Mouse (Mus musculus): ENCODE measurements around the gene Pold2. TPM values are rescaled to one million over a fixed set of nuclear protein-coding genes. Genes with fewer than 3 reads are reported as not detected.
"Not testable (repeated sequence)": the region's sequence is repeated elsewhere in the genome, so short reads cannot be mapped to it uniquely, and the experiment has no call there.

The Pold2 gene
- polyA plus RNA-seq, 1 experiment from 2014 or later = 64.5 TPM

DNA sequence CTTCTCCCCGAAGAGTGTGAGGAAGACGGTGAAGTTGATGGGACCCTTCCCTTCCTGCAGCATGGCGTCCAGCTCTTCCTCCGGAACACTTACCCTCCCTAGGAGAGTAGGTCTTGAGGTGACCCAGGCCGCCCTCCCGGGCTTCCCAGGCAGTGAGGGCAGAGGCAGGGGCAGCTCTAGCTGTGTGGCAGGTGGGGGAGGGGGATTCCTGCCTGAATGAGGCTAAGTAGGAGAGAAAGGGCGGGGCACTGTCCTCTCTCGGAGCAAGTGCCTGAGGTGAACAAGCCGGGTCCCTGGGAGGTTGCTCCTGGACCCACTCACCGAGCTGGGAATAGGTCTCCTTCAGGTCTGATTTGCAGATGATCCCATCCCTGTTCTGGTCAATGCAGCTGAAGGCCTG is 19.7 kb upstream of the Pold2 start:
- Histone ChIP-seq H3K4me3 (replicated peaks) (no peak overlapping the region), H3K9ac (replicated peaks) (no peak overlapping the region), H3K27me3 (replicated peaks) (peaks cover 7% of the 10 kb centered on the region; the same call in 1 of the 2 replicates), H3K4me2 (no peak overlapping the region), H3K36me3 (no peaks in the 10 kb centered on the region), H3K9me3 (replicated peaks) (no peaks in the 10 kb centered on the region), H3K4me1 (peaks cover 26% of the 10 kb centered on the region), H3K27ac (replicated peaks) (no peak overlapping the region)
- ATAC-seq (ENCODE audit: low FRiP score) = no peak
- 16% methylated on average over 10 of the region's 10 CpGs for WGBS

DNA sequence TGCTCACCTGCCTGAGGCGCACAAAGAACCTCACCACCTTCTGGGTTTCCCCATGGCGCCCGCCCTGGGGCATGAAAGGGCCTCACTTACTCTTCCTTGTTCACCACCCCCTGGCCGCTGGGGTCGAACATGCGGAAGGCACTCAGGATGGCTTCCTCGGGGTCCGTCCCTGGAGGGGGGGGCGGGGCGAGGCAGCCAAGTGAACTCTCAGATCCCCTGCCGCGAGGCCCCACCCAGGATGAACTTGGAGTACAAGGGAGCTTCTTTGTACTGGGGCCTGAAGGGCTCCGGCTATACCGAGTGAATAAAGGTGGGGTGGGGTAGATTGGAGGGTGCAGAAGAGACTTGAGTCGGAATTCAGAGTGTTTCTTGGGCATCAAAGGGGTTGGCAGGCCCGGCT is 19.1 kb upstream of the Pold2 start:
- H3K4me3 ChIP-seq (replicated peaks) = no peak overlapping the region
- 21% methylated on average over 16 of the region's 16 CpGs for WGBS
- peaks cover 7% of the 10 kb centered on the region; the same call in 1 of the 2 replicates for H3K27me3 ChIP-seq (replicated peaks)
- H3K4me2 ChIP-seq = no peak overlapping the region
- no peak overlapping the region for H3K27ac ChIP-seq (replicated peaks)
- H3K9ac ChIP-seq (replicated peaks) = no peak overlapping the region
- no peak for ATAC-seq (ENCODE audit: low FRiP score)
- no peaks in the 10 kb centered on the region for H3K9me3 ChIP-seq (replicated peaks)
- H3K4me1 ChIP-seq = peaks cover 25% of the 10 kb centered on the region
- no peaks in the 10 kb centered on the region for H3K36me3 ChIP-seq

DNA sequence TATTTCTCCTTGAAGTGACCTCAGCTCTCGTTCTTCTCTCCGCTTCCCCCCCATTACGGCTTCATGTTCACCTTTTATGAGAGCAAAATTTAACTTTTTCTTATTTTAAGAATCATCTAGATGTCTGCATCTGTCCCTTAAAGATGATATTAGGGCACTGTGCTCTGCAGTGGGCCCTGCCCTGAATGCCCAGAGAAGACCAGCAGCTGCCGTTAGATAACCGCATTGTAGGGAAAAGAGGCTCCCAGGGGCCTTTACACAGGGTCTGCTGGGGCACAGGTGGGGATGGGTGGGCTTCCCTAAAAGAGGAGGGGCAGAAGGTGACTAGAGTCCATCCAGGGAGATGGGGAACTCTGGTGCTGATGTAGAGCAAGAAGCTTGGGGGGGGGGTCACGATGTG is 15.7 kb upstream of the Pold2 start:
- 54% methylated on average over 6 of the region's 6 CpGs for WGBS
- Histone ChIP-seq H3K27me3 (replicated peaks) (peaks cover 7% of the 10 kb centered on the region; the same call in 1 of the 2 replicates), H3K4me2 (no peak overlapping the region), H3K36me3 (no peaks in the 10 kb centered on the region), H3K9me3 (replicated peaks) (no peaks in the 10 kb centered on the region), H3K4me1 (peaks cover 25% of the 10 kb centered on the region), H3K4me3 (replicated peaks) (no peak overlapping the region), H3K27ac (replicated peaks) (no peak overlapping the region), H3K9ac (replicated peaks) (no peak overlapping the region)
- ATAC-seq (ENCODE audit: low FRiP score) = no peak

DNA sequence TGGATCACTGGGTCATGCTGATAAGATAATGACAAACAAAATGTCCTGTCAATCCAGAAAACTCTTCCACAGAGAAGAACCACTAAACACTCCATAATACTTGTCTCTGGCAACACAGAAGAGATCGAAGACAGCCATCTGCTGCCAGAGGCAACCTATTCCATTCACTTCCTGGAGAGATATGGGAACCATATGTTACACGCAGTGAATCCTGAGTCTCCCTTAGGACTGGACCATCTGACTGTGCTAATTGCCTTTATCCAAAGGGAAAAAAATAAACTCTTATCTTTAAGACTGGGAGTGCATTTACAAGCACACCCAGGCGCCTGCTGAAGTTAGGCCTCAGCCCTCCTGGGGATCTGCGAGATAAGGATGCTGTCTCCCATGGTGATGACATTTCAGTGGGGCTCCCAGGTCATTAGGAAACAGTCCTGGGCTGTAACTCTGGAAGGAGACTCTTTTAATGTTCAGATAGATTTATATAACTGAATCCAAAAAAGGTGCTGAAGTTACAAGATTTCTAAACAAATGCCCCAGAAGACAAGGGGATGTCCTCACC is 14.8 kb upstream of the Pold2 start:
- Histone ChIP-seq H3K27me3 (replicated peaks) (peaks cover 2% of the 10 kb centered on the region; the same call in 1 of the 2 replicates), H3K27ac (replicated peaks) (peak overlapping the region; percentile 6; the same call in 1 of the 2 replicates), H3K9ac (replicated peaks) (no peak overlapping the region), H3K4me1 (peaks cover 27% of the 10 kb centered on the region), H3K9me3 (replicated peaks) (no peaks in the 10 kb centered on the region), H3K36me3 (no peaks in the 10 kb centered on the region), H3K4me2 (no peak overlapping the region), H3K4me3 (replicated peaks) (no peak overlapping the region)
- ATAC-seq (ENCODE audit: low FRiP score) = no peak
- WGBS = 39% methylated on average over 4 of the region's 4 CpGs

DNA sequence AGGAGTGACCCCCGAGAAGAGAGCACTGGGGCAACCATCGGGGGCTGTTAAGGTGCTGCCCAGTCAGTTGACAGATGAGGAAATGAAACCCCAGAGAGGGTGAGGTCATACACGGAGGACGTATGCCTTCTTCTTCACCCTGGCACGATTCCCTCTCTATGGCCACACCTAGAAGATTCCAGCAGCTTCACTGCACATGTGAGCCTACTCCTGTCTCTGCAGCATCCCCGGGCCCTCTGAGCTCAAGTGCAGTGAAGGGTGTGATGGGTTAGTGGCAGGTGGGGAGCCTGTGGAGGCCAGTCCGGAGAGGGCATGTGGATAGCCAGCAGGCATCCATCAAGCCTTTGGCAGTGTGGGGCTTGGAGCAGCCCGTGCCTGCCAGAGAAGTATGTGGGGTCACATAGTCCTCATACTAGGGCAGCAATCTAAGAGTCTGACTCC is 14.1 kb upstream of the Pold2 start:
- Histone ChIP-seq H3K4me2 (no peak overlapping the region), H3K9ac (replicated peaks) (no peak overlapping the region), H3K27me3 (replicated peaks) (no peaks in the 10 kb centered on the region), H3K27ac (replicated peaks) (peak overlapping the region; percentile 6; the same call in 1 of the 2 replicates), H3K9me3 (replicated peaks) (no peaks in the 10 kb centered on the region), H3K4me3 (replicated peaks) (no peak overlapping the region), H3K36me3 (no peaks in the 10 kb centered on the region), H3K4me1 (peaks cover 30% of the 10 kb centered on the region)
- 56% methylated on average over 8 of the region's 8 CpGs for WGBS
- no peak for ATAC-seq (ENCODE audit: low FRiP score)

DNA sequence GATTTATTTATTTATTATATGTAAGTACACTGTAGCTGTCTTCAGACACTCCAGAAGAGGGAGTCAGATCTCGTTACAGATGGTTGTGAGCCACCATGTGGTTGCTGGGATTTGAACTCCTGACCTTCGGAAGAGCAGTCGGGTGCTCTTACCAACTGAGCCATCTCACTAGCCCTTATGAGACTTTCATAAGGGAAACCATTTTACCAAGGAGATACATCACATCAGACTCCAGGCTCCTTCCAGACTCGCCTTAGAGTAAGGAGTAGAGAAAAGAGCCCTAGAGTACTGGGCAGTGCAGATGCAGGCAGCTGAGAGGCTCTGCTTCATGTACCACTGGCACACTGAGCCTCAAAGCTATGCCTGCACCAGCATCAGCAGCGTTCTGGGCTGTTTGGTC is 10.5 kb upstream of the Pold2 start:
- not testable (repeated sequence) for H3K4me3 ChIP-seq (replicated peaks); H3K9ac ChIP-seq (replicated peaks); ATAC-seq (ENCODE audit: low FRiP score); H3K4me2 ChIP-seq; H3K36me3 ChIP-seq; H3K9me3 ChIP-seq (replicated peaks); H3K27me3 ChIP-seq (replicated peaks)
- 0 out of 2 replicates have a peak overlapping the region, but pooled peaks have one; percentile 37 for H3K27ac ChIP-seq (replicated peaks)
- WGBS = 63% methylated on average over 5 of the region's 5 CpGs
- peaks cover 31% of the 10 kb centered on the region for H3K4me1 ChIP-seq

DNA sequence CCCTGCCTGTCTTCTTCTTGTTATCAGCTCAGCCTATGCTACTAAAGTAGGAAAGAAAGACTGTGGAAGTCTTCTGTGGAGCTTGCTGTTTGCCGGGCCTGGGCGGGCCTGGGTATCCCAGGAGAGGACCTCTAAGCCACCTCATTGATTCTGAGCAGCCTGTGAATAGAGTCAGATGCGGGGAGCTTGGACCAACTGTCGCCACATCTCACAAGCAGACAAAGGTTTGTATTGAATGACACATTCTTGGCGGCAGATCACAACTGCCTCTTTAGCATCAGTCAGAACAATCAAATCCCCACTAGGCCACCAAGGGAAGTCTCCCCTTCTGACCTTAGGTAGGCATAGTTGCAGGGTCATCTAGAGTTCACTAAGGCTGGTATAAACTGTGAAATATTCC is 9.2 kb upstream of the Pold2 start:
- H3K9me3 ChIP-seq (replicated peaks) = no peaks in the 10 kb centered on the region
- H3K9ac ChIP-seq (replicated peaks) = no peak overlapping the region
- ATAC-seq (ENCODE audit: low FRiP score) = no peak
- H3K27ac ChIP-seq (replicated peaks) = no peak overlapping the region
- H3K4me1 ChIP-seq = peaks cover 24% of the 10 kb centered on the region
- H3K4me2 ChIP-seq = no peak overlapping the region
- H3K4me3 ChIP-seq (replicated peaks) = no peak overlapping the region
- no peaks in the 10 kb centered on the region for H3K36me3 ChIP-seq
- 21% methylated on average over 5 of the region's 5 CpGs for WGBS
- no peaks in the 10 kb centered on the region for H3K27me3 ChIP-seq (replicated peaks)

DNA sequence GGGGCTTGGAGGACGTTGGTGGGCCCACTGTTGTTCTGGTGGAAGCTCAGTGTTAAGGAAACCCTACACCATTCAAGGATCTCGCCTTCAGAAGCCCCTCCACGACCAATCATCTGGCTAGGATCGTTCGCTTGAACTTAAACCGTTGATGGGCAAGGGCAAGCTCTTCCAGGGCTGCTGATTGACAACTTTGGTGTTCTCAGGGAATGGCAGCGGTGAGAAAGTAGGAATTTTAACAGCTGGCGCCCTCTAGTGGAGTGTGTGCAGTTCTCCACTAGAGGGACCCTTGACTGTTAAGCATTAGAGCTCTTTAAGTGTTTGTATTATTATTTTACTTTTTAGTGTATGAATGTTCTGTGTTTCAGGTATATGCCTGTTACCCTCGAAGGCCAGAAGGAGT is 8.1 kb upstream of the Pold2 start:
- Histone ChIP-seq H3K4me1 (peaks cover 14% of the 10 kb centered on the region), H3K9me3 (replicated peaks) (no peaks in the 10 kb centered on the region), H3K27me3 (replicated peaks) (no peaks in the 10 kb centered on the region), H3K4me2 (no peak overlapping the region), H3K9ac (replicated peaks) (no peak overlapping the region), H3K4me3 (replicated peaks) (no peak overlapping the region), H3K36me3 (no peaks in the 10 kb centered on the region), H3K27ac (replicated peaks) (no peak overlapping the region)
- WGBS = 18% methylated on average over 9 of the region's 9 CpGs
- no peak for ATAC-seq (ENCODE audit: low FRiP score)

DNA sequence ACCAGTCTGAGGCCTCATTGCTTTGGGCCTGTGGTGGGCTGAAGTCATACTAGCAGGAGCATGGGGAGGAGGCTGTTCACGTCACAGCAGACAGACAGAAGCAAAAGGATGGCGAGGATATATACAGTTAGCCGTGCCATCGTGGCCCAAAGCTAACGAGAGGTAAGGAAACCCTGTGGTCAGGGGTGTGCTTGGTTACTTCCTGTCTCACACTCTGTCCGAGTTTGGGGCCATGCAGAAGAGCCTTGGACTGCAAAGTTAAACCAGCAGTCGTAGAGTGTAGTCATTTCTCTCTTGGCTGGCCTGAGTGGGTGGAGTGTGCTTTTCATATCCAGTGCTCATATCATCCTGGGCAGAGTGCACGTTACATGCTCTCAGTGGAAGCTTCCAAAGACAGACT is 4.4 kb upstream of the Pold2 start:
- WGBS = 82% methylated on average over 8 of the region's 8 CpGs
- Histone ChIP-seq H3K4me1 (peaks cover 17% of the 10 kb centered on the region), H3K27me3 (replicated peaks) (no peaks in the 10 kb centered on the region), H3K27ac (replicated peaks) (no peak overlapping the region), H3K9ac (replicated peaks) (no peak overlapping the region), H3K36me3 (no peaks in the 10 kb centered on the region), H3K9me3 (replicated peaks) (no peaks in the 10 kb centered on the region), H3K4me2 (no peak overlapping the region), H3K4me3 (replicated peaks) (no peak overlapping the region)
- no peak for ATAC-seq (ENCODE audit: low FRiP score)

DNA sequence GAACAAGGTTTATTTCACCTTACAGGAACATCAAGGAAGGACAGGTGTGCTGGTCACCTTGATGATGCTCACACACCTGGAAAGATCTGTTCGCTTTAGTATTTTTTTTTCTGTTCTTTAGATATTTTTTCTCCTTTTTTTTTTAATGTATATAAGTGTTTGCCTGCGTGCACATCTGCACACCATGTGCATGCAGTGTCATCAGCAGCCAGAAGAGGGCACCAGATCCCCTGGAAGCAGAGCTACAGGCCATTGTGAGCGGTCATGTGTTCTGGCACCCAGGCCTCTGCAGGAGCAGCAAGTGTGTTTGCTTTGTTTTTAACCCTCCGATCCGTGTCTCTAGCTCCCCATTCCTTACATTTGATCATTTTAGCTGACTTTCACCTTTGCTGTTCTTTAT is 1.8 kb upstream of the Pold2 start:
- 58% methylated on average over 5 of the region's 5 CpGs for WGBS
- peaks cover 4% of the 10 kb centered on the region; the same call in 1 of the 2 replicates for H3K36me3 ChIP-seq
- no peaks in the 10 kb centered on the region for H3K27me3 ChIP-seq (replicated peaks)

DNA sequence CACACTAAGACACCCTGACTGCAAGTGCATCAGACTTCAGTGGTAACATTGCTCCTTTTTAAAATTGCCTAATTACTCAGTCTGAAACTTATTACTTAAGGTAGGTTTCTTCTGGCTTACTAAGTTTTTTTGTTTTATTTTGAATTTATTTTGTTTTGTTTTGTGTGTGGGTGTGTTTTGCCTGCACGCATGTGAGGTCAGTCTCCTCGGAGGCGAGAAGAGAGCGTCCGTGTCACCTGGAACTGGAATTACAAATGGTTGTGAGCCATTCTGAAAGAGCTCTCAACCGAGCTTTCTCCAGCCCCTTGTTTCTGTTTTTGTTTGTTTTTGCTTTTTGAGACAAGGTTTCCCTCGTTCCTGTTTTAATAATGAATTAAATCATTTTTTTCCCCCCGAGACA is 569 bp upstream of the Pold2 start:
- Histone ChIP-seq H3K27me3 (replicated peaks) (no peaks in the 10 kb centered on the region), H3K9me3 (replicated peaks) (no peaks in the 10 kb centered on the region), H3K36me3 (peaks cover 16% of the 10 kb centered on the region), H3K4me1 (peaks cover 27% of the 10 kb centered on the region), H3K4me3 (replicated peaks) (peak overlapping the region; percentile 80), H3K27ac (replicated peaks) (peak overlapping the region; percentile 85), H3K9ac (replicated peaks) (peak overlapping the region; percentile 47), H3K4me2 (peak overlapping the region; percentile 73)
- 37% methylated on average over 8 of the region's 8 CpGs for WGBS
- ATAC-seq (ENCODE audit: low FRiP score) = no peak

More for the DNA sequence above, 1.8 kb upstream of the Pold2 start:
- H3K4me1 ChIP-seq = peaks cover 27% of the 10 kb centered on the region
- ATAC-seq (ENCODE audit: low FRiP score) = no peak
- H3K4me2 ChIP-seq = no peak overlapping the region
- H3K27ac ChIP-seq (replicated peaks) = no peak overlapping the region
- H3K4me3 ChIP-seq (replicated peaks) = no peak overlapping the region
- no peaks in the 10 kb centered on the region for H3K9me3 ChIP-seq (replicated peaks)
- H3K9ac ChIP-seq (replicated peaks) = no peak overlapping the region

DNA sequence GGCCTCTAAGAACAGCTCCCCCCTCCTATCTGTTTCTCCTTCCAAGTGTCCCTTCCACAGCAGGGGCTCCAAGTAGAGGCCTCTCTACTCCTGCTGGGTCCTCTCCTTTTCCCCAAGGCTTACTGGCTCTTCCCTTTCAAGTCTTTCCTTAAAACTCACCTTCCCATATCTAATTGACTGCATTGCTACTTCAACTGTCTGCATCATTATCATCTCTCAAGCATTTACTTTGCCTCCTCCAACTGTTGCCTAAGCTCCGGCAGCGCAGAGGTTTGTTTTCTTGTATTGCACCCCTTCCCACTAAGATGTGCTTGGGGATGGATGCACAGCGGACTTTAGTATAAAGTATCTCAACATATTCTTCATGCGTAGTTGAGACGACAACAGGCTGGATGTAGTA is 671 bp downstream of the Pold2 start:
- peaks cover 28% of the 10 kb centered on the region for H3K36me3 ChIP-seq
- no peak for ATAC-seq (ENCODE audit: low FRiP score)
- 2% methylated on average over 5 of the region's 5 CpGs for WGBS

More for the DNA sequence above, 671 bp downstream of the Pold2 start:
- Histone ChIP-seq H3K4me1 (peaks cover 27% of the 10 kb centered on the region), H3K9me3 (replicated peaks) (no peaks in the 10 kb centered on the region), H3K27me3 (replicated peaks) (no peaks in the 10 kb centered on the region), H3K9ac (replicated peaks) (peak overlapping the region; percentile 63), H3K4me3 (replicated peaks) (peak overlapping the region; percentile 80), H3K4me2 (peak overlapping the region; percentile 73), H3K27ac (replicated peaks) (no peak overlapping the region)

All from neural tube, embryonic 15.5 days (tissue).